Mouse (Mus musculus) embryonic facial prominence, embryonic 12.5 days (tissue): ENCODE measurements around the gene Chsy1. TPM values are rescaled to one million over a fixed set of nuclear protein-coding genes. Genes with fewer than 3 reads are reported as not detected.

Source experiments
- ATAC-seq: fragments of 200-750 bp; cut with Nextera tagmentation; 2 replicates; pipeline ENCODE4 v1.8.0; 2017; ENCODE audit not compliant: insufficient number of reproducible peaks, insufficient read depth, low FRiP score, low TSS enrichment
- H3K27ac ChIP-seq: fragments of 300-500 bp; sonication (generic); 2 replicates; pipeline ENCODE4 v1.5.1; 2016; ENCODE audit warnings: mild to moderate bottlenecking
- H3K27me3 ChIP-seq: fragments of 300-500 bp; sonication (generic); 2 replicates; pipeline ENCODE4 v1.6.1; 2016; ENCODE audit warnings: mild to moderate bottlenecking, moderate library complexity
- H3K36me3 ChIP-seq: fragments of 300-500 bp; sonication (generic); 2 replicates; pipeline ENCODE4 v1.6.1; 2016; ENCODE audit warnings: mild to moderate bottlenecking
- H3K4me1 ChIP-seq: fragments of 300-500 bp; sonication (generic); 2 replicates; pipeline ENCODE4 v1.6.1; 2016
- H3K4me2 ChIP-seq: fragments of 300-500 bp; sonication (generic); replicated peaks from 2 replicates; pipeline ENCODE4 v1.6.1; 2016; ENCODE audit warnings: mild to moderate bottlenecking, moderate library complexity
- H3K4me3 ChIP-seq: fragments of 300-500 bp; sonication (generic); 2 replicates; pipeline ENCODE4 v1.5.1; 2016; ENCODE audit warnings: mild to moderate bottlenecking
- H3K9ac ChIP-seq: fragments of 300-500 bp; sonication (generic); 2 replicates; pipeline ENCODE4 v1.6.1; 2016; ENCODE audit warnings: mild to moderate bottlenecking, moderate library complexity
- H3K9me3 ChIP-seq: fragments of 300-500 bp; sonication (generic); 2 replicates; pipeline ENCODE4 v1.6.1; 2016; ENCODE audit warnings: mild to moderate bottlenecking, moderate library complexity
- WGBS: fragments of 180-500 bp; shearing (Covaris S2); methylation state at CpG from one replicate; pipeline ENCODE4 v1.1.7; 2016; 5-methylcytosine and 5-hydroxymethylcytosine counted together
- polyA plus RNA-seq: library from polyadenylated mRNA; unstranded; fragments of >200 nt; fragmentation: Nextera tagmentation; extraction: Ambion mirVana; gene quantifications from 2 replicates; pipeline ENCODE4 v1.2.1, GENCODE M21; 2016

The Chsy1 gene
- polyA plus RNA-seq, 1 experiment from 2014 or later: 21.2 TPM

DNA sequence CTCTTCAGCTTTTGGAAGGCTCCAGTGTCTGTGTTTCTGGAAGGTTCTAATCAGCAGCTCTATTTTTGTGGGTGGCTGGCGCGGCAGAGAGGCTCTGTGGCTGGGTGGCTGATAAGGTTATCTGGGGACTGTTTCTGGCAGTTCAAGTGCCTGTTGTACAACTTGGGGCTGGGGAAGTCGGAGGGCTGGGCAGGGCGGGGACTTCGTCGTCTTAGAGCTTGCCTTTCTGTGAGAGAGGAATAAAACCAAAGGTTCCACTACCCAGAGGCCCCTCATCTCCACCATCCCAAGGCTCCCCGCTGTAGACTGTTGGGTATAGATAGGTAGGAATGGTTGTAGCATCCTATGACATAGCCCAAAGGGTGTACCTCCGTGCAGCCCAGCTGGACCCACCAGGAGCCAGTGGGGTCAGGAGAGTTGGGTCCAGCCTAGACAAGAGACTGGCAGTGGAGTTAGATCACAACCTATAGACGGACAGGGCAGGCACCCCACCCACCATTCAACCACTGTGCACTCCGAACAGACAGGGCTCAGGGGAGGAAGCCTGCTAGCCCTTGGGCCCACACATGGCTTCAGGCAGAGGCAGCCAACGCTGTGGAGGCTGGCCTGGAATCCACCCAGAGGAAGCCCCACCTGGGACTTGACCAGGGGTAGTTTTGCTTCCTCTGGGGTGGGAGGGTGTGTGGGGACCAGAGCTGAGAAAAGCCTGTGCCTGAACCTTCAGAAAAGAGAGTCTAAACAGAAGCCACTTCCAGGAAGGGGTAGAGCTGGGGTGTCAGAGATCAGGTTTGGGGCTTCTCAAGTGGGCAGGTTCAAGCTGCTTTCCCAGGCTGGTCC is 87.5 kb downstream of the Chsy1 start:
- Histone ChIP-seq H3K4me3 (no peak overlapping the region), H3K36me3 (no peaks in the 10 kb centered on the region), H3K27me3 (no peaks in the 10 kb centered on the region), H3K9me3 (no peaks in the 10 kb centered on the region), H3K4me1 (peaks cover 22% of the 10 kb centered on the region), H3K9ac (no peak overlapping the region), H3K27ac (peak overlapping the region; percentile 46; the same call in 1 of the 2 replicates), H3K4me2 (no peak overlapping the region)
- WGBS: 82% methylated on average over 11 of the region's 11 CpGs
- no peak for ATAC-seq

- H3K9ac ChIP-seq: no peak overlapping the region
- no peak overlapping the region for H3K4me2 ChIP-seq
- no peaks in the 10 kb centered on the region for H3K27me3 ChIP-seq
- H3K27ac ChIP-seq: peak overlapping the region; percentile 66; the same call in 1 of the 2 replicates
- H3K4me1 ChIP-seq: peaks cover 22% of the 10 kb centered on the region
- no peaks in the 10 kb centered on the region for H3K36me3 ChIP-seq
- no peaks in the 10 kb centered on the region for H3K9me3 ChIP-seq
- no peak for ATAC-seq
- H3K4me3 ChIP-seq: no peak overlapping the region
- WGBS: 49% methylated on average over 10 of the region's 10 CpGs
Measured at GRCm38 (mm10) chr7:66198416-66198815, 89.1 kb downstream of the Chsy1 start.

DNA sequence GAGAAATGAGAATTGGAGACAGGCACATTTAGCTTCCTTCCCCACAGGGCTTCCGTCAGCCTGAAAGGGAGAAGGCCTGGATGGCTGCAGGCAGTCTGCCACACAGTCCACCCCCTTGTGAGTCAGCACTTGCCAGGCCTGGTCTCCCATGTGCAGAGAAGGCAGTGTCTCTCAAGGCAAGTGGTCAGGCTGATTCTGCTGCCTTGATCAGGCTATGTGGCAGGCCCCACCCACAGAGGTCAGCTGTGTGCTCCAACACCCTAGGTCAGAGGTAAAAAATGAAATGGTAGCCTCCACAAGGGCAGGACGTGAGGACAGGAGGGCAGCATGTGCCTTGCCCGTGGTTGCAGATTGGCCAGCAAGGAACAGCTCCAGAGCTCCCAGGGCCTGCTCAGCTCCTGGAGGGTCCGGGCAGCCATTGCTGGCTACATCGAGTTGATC is 90.1 kb downstream of the Chsy1 start:
- H3K27ac ChIP-seq: peak overlapping the region; percentile 66
- H3K4me3 ChIP-seq: no peak overlapping the region
- no peaks in the 10 kb centered on the region for H3K36me3 ChIP-seq
- H3K4me2 ChIP-seq: no peak overlapping the region
- H3K4me1 ChIP-seq: peaks cover 22% of the 10 kb centered on the region
- no peak overlapping the region for H3K9ac ChIP-seq
- no peaks in the 10 kb centered on the region for H3K9me3 ChIP-seq
- H3K27me3 ChIP-seq: no peaks in the 10 kb centered on the region
- 65% methylated on average over 5 of the region's 5 CpGs for WGBS
- ATAC-seq: 0 out of 2 replicates have a peak, but pooled peaks have one; percentile 48

- H3K27me3 ChIP-seq: no peaks in the 10 kb centered on the region
- ATAC-seq: no peak
- WGBS: 83% methylated on average over 3 of the region's 3 CpGs
- no peaks in the 10 kb centered on the region for H3K9me3 ChIP-seq
- H3K4me2 ChIP-seq: no peak overlapping the region
- no peaks in the 10 kb centered on the region for H3K36me3 ChIP-seq
- no peak overlapping the region for H3K9ac ChIP-seq
- H3K27ac ChIP-seq: 0 out of 2 replicates have a peak overlapping the region, but pooled peaks have one; percentile 30
- peaks cover 22% of the 10 kb centered on the region for H3K4me1 ChIP-seq
- H3K4me3 ChIP-seq: no peak overlapping the region
Measured at GRCm38 (mm10) chr7:66200383-66200782, 91.1 kb downstream of the Chsy1 start.

DNA sequence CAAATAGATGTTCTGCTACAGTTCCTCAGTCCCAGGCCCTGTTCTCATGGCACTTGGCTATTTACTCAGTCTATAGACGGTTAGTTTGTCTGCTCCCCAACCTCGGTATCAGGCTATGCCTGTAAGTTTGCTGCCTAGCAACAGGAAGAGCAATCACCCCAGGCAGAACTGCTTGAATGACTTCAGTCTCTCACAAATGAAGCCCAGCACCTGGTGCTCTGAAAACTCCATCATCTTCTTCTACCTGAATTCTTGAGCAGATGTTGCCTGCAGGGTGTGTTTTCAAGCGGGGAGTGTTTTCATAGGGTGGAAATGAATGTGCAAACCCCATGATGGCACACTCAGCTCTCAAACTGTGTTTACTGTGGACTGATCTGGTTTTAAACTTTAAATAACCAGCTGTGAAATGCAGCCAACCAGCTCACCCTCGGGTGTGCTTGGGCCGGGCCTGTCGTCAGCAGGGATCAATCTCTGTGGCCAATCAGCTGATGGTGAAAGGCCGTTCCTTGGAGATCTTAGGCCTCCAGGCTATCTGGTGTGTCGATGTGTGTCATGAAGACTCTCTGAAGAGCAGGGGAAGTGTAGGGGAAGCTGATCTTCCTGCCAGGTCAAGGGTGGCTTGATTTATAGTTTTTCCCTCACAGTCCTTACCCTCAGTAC is 91.6 kb downstream of the Chsy1 start:
- H3K27me3 ChIP-seq: no peaks in the 10 kb centered on the region
- WGBS: 32% methylated on average over 8 of the region's 8 CpGs
- H3K36me3 ChIP-seq: no peaks in the 10 kb centered on the region
- ATAC-seq: no peak
- no peak overlapping the region for H3K4me3 ChIP-seq
- H3K9me3 ChIP-seq: no peaks in the 10 kb centered on the region
- no peak overlapping the region for H3K9ac ChIP-seq
- H3K4me1 ChIP-seq: peaks cover 22% of the 10 kb centered on the region
- H3K27ac ChIP-seq: 0 out of 2 replicates have a peak overlapping the region, but pooled peaks have one; percentile 30
- H3K4me2 ChIP-seq: no peak overlapping the region

- ATAC-seq: no peak
- no peak overlapping the region for H3K27ac ChIP-seq
- no peak overlapping the region for H3K9ac ChIP-seq
- no peaks in the 10 kb centered on the region for H3K27me3 ChIP-seq
- H3K9me3 ChIP-seq: no peaks in the 10 kb centered on the region
- H3K4me2 ChIP-seq: no peak overlapping the region
- H3K36me3 ChIP-seq: no peaks in the 10 kb centered on the region
- WGBS: 88% methylated on average over 2 of the region's 2 CpGs
- H3K4me3 ChIP-seq: no peak overlapping the region
- peaks cover 22% of the 10 kb centered on the region for H3K4me1 ChIP-seq
Measured at GRCm38 (mm10) chr7:66201657-66202056, 92.3 kb downstream of the Chsy1 start.

DNA sequence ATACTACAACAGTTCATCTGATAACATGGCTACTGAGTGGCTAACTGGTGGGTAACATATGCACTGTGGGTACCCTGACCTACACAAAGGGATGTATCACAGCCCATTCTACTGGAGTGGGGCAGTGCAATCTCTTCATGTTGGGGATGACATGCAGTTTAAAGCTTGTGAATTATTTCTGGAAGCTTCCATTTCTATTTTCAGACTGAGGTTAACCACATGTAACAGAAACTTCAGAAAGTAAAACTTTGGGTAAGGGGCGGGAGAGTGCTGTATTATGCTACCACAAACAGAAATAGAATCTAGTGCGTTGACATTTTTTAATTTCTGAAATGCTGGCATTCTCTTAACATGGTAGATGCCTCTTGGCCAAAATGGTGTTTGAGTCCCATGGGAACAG is 100.6 kb downstream of the Chsy1 start:
- H3K27me3 ChIP-seq: no peaks in the 10 kb centered on the region
- no peak for ATAC-seq
- no peak overlapping the region for H3K27ac ChIP-seq
- H3K36me3 ChIP-seq: no peaks in the 10 kb centered on the region
- WGBS: 82% methylated on average over 2 of the region's 2 CpGs
- no peak overlapping the region for H3K9ac ChIP-seq
- no peaks in the 10 kb centered on the region for H3K9me3 ChIP-seq
- no peak overlapping the region for H3K4me2 ChIP-seq
- no peaks in the 10 kb centered on the region for H3K4me1 ChIP-seq
- no peak overlapping the region for H3K4me3 ChIP-seq

GRCm38 (mm10) chr7:66212887-66213286 is 103.6 kb downstream of the Chsy1 start:
- ATAC-seq: no peak
- Histone ChIP-seq H3K4me3 (no peak overlapping the region), H3K27ac (no peak overlapping the region)

DNA sequence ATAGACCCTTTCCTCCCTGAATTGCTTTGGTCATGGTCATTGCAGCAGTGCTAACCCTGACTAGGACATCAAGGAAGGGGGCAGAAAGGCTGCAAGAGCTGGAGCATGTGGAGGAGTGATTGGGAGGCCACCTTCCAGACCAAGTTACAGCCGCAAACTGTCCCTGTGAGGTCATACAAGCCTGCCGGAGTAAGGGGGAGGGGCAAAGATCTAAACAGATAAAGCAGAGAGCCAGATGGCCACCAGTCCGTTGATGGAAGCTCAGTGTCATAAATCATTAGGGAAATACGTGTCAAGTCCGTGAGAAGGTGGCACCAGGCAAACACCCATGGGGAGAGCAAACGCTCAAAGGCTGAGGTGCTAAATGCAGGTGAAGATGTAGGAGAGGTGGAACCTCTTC is 105.2 kb downstream of the Chsy1 start:
- no peak for ATAC-seq
- WGBS: 78% methylated on average over 6 of the region's 6 CpGs
- H3K9ac ChIP-seq: no peak overlapping the region

More at GRCm38 (mm10) chr7:66212887-66213286, 103.6 kb downstream of the Chsy1 start:
- Histone ChIP-seq H3K36me3 (no peaks in the 10 kb centered on the region), H3K9me3 (no peaks in the 10 kb centered on the region), H3K9ac (no peak overlapping the region), H3K27me3 (no peaks in the 10 kb centered on the region), H3K4me2 (no peak overlapping the region), H3K4me1 (peaks cover 9% of the 10 kb centered on the region)
- 77% methylated on average over 1 of the region's 1 CpGs for WGBS

DNA sequence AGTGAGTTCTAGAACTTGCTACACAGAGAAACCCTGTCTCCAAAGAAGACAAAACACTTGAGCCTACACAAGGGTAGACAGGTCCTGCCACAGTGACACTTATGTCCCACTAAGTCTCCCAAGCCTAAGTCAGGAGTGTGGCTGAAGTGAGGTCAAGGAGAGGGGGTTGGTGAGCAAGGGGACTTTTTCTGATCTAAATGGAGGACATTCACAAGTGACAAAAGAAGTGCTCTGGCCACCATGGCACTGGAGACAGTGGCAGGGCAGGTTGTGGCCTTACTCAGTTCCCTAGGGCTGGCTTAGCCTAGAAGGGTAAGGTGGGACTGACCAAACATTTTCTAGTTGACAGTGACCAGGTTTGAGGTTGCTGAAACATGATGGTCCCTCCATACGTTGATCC is 106.6 kb downstream of the Chsy1 start:
- WGBS: 85% methylated on average over 1 of the region's 1 CpGs
- Histone ChIP-seq H3K4me3 (no peak overlapping the region), H3K9me3 (no peaks in the 10 kb centered on the region), H3K4me2 (no peak overlapping the region), H3K4me1 (peaks cover 27% of the 10 kb centered on the region), H3K36me3 (no peaks in the 10 kb centered on the region), H3K9ac (no peak overlapping the region), H3K27me3 (no peaks in the 10 kb centered on the region), H3K27ac (no peak overlapping the region)
- no peak for ATAC-seq

More for the DNA sequence above, 105.2 kb downstream of the Chsy1 start:
- no peak overlapping the region for H3K4me2 ChIP-seq
- H3K27me3 ChIP-seq: no peaks in the 10 kb centered on the region
- no peaks in the 10 kb centered on the region for H3K9me3 ChIP-seq
- H3K36me3 ChIP-seq: no peaks in the 10 kb centered on the region
- no peak overlapping the region for H3K4me3 ChIP-seq
- no peak overlapping the region for H3K27ac ChIP-seq
- peaks cover 25% of the 10 kb centered on the region for H3K4me1 ChIP-seq

DNA sequence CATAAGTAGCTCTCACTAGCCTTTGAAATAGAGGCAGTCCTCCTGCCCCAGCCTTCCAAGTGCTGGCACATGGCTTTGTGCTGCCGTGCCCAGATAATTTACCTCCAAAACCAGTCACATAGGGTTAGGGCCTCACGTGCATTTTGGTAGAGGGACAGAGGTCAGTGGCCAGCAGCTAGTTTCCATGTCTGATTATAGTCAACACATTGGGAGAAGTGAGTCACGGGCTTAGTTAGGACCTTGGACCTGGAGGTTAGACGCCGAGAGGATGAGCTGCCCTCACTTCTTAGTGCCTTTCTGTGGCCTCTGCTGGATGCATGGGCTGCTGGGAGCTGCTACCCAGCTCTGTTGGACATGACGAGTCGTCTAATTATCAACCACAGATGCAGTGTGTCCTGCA is 107.7 kb downstream of the Chsy1 start:
- Histone ChIP-seq H3K9me3 (no peaks in the 10 kb centered on the region), H3K4me1 (peaks cover 27% of the 10 kb centered on the region), H3K36me3 (no peaks in the 10 kb centered on the region), H3K4me2 (no peak overlapping the region), H3K27ac (no peak overlapping the region), H3K4me3 (no peak overlapping the region), H3K9ac (no peak overlapping the region), H3K27me3 (no peaks in the 10 kb centered on the region)
- ATAC-seq: no peak
- WGBS: 77% methylated on average over 7 of the region's 7 CpGs
